Mouse (Mus musculus) neural tube, embryonic 14.5 days (tissue): Measurements from ENCODE around the gene Dock3. TPM values are rescaled to one million over a fixed set of nuclear protein-coding genes. Genes with fewer than 3 reads are reported as not detected.
A peak's percentile ranks its signal among the peaks of the same experiment; 100 is the strongest.

Experiments used
- ATAC-seq: fragments of 200-750 bp; cut with Nextera tagmentation; 2 replicates; pipeline ENCODE4 v1.8.0; 2017; ENCODE audit warnings: low read depth, mild to moderate bottlenecking, moderate TSS enrichment, moderate library complexity
- H3K27ac ChIP-seq: fragments of 300-500 bp; sonication (generic); 2 replicates; pipeline ENCODE4 v1.5.1; 2014; ENCODE audit warnings: low read depth, mild to moderate bottlenecking, control low read depth, low read length, moderate library complexity, mixed read lengths
- H3K27me3 ChIP-seq: fragments of 300-500 bp; sonication (generic); 2 replicates; pipeline ENCODE4 v1.6.1; 2014; ENCODE audit warnings: low read length; ENCODE audit not compliant: control insufficient read depth, insufficient read depth
- H3K36me3 ChIP-seq: fragments of 300-500 bp; sonication (generic); 2 replicates; pipeline ENCODE4 v1.6.1; 2014; ENCODE audit warnings: low read length, mixed read lengths; ENCODE audit not compliant: control insufficient read depth, insufficient read depth
- H3K4me1 ChIP-seq: fragments of 300-500 bp; sonication (generic); 2 replicates; pipeline ENCODE4 v1.6.1; 2014; ENCODE audit warnings: low read length; ENCODE audit not compliant: control insufficient read depth, insufficient read depth
- H3K4me2 ChIP-seq: fragments of 300-500 bp; sonication (generic); 2 replicates; pipeline ENCODE4 v1.6.1; 2014; ENCODE audit warnings: mild to moderate bottlenecking, low read depth, low read length, control low read depth
- H3K4me3 ChIP-seq: fragments of 300-500 bp; sonication (generic); 2 replicates; pipeline ENCODE4 v1.5.1; 2014; ENCODE audit warnings: low read depth, low read length, control low read depth, mixed read lengths
- H3K9ac ChIP-seq: fragments of 300-500 bp; sonication (generic); replicated peaks from 2 replicates; pipeline ENCODE4 v1.6.1; 2014; ENCODE audit warnings: low read depth, mild to moderate bottlenecking, control low read depth, low read length, mixed read lengths
- H3K9me3 ChIP-seq: fragments of 300-500 bp; sonication (generic); 2 replicates; pipeline ENCODE4 v1.6.1; 2016; ENCODE audit warnings: low read length; ENCODE audit not compliant: control insufficient read depth
- WGBS: fragments of 180-500 bp; shearing (Covaris S2); extraction: QIAGEN DNeasy Blood & Tissue Kit; methylation state at CpG from one replicate; pipeline ENCODE4 v1.1.7; 2014; 5-methylcytosine and 5-hydroxymethylcytosine counted together
- polyA plus RNA-seq: library from polyadenylated mRNA; unstranded; fragments of >200 nt; fragmentation: Nextera tagmentation; extraction: Ambion mirVana; gene quantifications from 2 replicates; pipeline ENCODE4 v1.2.1, GENCODE M21; 2014

Dock3 gene
- 31.5 and 35.4 TPM in 2 replicates for polyA plus RNA-seq

- peak; percentile 90 for ATAC-seq
- 2% methylated on average over 68 of the region's 87 CpGs for WGBS
- H3K27ac ChIP-seq: peak within 1 kb of the TSS; percentile 94
Measured at GRCm38 (mm10) chr9:107231539-107232139, at the start of gene Dock3. Gene Dock3, minus strand, starts transcription at chr9:107231909.

GRCm38 (mm10) chr9:107280322-107281027 is 48.8 kb upstream of the Dock3 start:
- no peak for ATAC-seq
- Histone ChIP-seq H3K9ac (no peak overlapping the region), H3K9me3 (no peaks in the 10 kb centered on the region), H3K27ac (no peak overlapping the region), H3K27me3 (no peaks in the 10 kb centered on the region), H3K4me3 (no peak overlapping the region), H3K4me2 (0 out of 2 replicates have a peak overlapping the region, but pooled peaks have one; percentile 6), H3K36me3 (no peaks in the 10 kb centered on the region), H3K4me1 (0 out of 2 replicates have a peak, but pooled peaks cover 3% of the 10 kb centered on the region)
- WGBS: 48% methylated on average over 13 of the region's 13 CpGs

More at GRCm38 (mm10) chr9:107231539-107232139, at the start of gene Dock3:
- Histone ChIP-seq H3K9ac (peak within 1 kb of the TSS; percentile 90), H3K4me3 (peak within 1 kb of the TSS; percentile 90), H3K4me1 (peaks cover 6% of the 10 kb centered on the region; the same call in 1 of the 2 replicates), H3K9me3 (no peaks in the 10 kb centered on the region), H3K4me2 (peak within 1 kb of the TSS; percentile 60), H3K27me3 (peaks cover 13% of the 10 kb centered on the region; the same call in 1 of the 2 replicates), H3K36me3 (no peaks in the 10 kb centered on the region)

- Histone ChIP-seq H3K9me3 (no peaks in the 10 kb centered on the region), H3K9ac (no peak overlapping the region), H3K27ac (no peak overlapping the region), H3K36me3 (no peaks in the 10 kb centered on the region), H3K4me1 (0 out of 2 replicates have a peak, but pooled peaks cover 3% of the 10 kb centered on the region), H3K27me3 (no peaks in the 10 kb centered on the region), H3K4me3 (no peak overlapping the region), H3K4me2 (0 out of 2 replicates have a peak overlapping the region, but pooled peaks have one; percentile 6)
- WGBS: 25% methylated on average over 16 of the region's 16 CpGs
- no peak for ATAC-seq
Measured at GRCm38 (mm10) chr9:107279378-107280321, 47.9 kb upstream of the Dock3 start.

GRCm38 (mm10) chr9:107278527-107279377 is 47.0 kb upstream of the Dock3 start:
- H3K9ac ChIP-seq: no peak overlapping the region
- WGBS: 50% methylated on average over 8 of the region's 8 CpGs

GRCm38 (mm10) chr9:107278126-107278525 is 46.4 kb upstream of the Dock3 start:
- Histone ChIP-seq H3K4me2 (no peak overlapping the region), H3K27me3 (no peaks in the 10 kb centered on the region), H3K36me3 (no peaks in the 10 kb centered on the region), H3K9me3 (no peaks in the 10 kb centered on the region), H3K9ac (no peak overlapping the region), H3K4me1 (0 out of 2 replicates have a peak, but pooled peaks cover 3% of the 10 kb centered on the region), H3K4me3 (no peak overlapping the region), H3K27ac (no peak overlapping the region)
- 48% methylated on average over 4 of the region's 4 CpGs for whole genome bisulfite sequencing
- no peak for ATAC-seq

More at GRCm38 (mm10) chr9:107278527-107279377, 47.0 kb upstream of the Dock3 start:
- H3K27me3 ChIP-seq: no peaks in the 10 kb centered on the region
- no peak overlapping the region for H3K4me2 ChIP-seq
- no peak overlapping the region for H3K27ac ChIP-seq
- 0 out of 2 replicates have a peak, but pooled peaks cover 3% of the 10 kb centered on the region for H3K4me1 ChIP-seq
- H3K9me3 ChIP-seq: no peaks in the 10 kb centered on the region
- ATAC-seq: peak; percentile 72
- no peaks in the 10 kb centered on the region for H3K36me3 ChIP-seq
- H3K4me3 ChIP-seq: no peak overlapping the region

GRCm38 (mm10) chr9:107277603-107278002 is 45.9 kb upstream of the Dock3 start:
- Histone ChIP-seq H3K27me3 (no peaks in the 10 kb centered on the region), H3K27ac (no peak overlapping the region), H3K4me3 (no peak overlapping the region), H3K4me1 (0 out of 2 replicates have a peak, but pooled peaks cover 3% of the 10 kb centered on the region), H3K9me3 (no peaks in the 10 kb centered on the region), H3K4me2 (no peak overlapping the region), H3K36me3 (no peaks in the 10 kb centered on the region), H3K9ac (no peak overlapping the region)
- WGBS: 85% methylated on average over 7 of the region's 7 CpGs
- no peak for ATAC-seq

- 0 out of 2 replicates have a peak, but pooled peaks cover 3% of the 10 kb centered on the region for H3K4me1 ChIP-seq
- no peak for ATAC-seq
- 88% methylated on average over 5 of the region's 5 CpGs for WGBS
Measured at GRCm38 (mm10) chr9:107275710-107276109, 44.0 kb upstream of the Dock3 start.

GRCm38 (mm10) chr9:107274751-107275150 is 43.0 kb upstream of the Dock3 start:
- Histone ChIP-seq H3K36me3 (no peaks in the 10 kb centered on the region), H3K4me1 (0 out of 2 replicates have a peak, but pooled peaks cover 2% of the 10 kb centered on the region), H3K4me2 (no peak overlapping the region), H3K9ac (no peak overlapping the region), H3K4me3 (no peak overlapping the region), H3K9me3 (no peaks in the 10 kb centered on the region), H3K27me3 (no peaks in the 10 kb centered on the region), H3K27ac (no peak overlapping the region)
- WGBS: 83% methylated on average over 6 of the region's 6 CpGs
- no peak for ATAC-seq

More at GRCm38 (mm10) chr9:107275710-107276109, 44.0 kb upstream of the Dock3 start:
- Histone ChIP-seq H3K4me2 (no peak overlapping the region), H3K36me3 (no peaks in the 10 kb centered on the region), H3K9me3 (no peaks in the 10 kb centered on the region), H3K27me3 (no peaks in the 10 kb centered on the region), H3K9ac (no peak overlapping the region), H3K27ac (no peak overlapping the region), H3K4me3 (no peak overlapping the region)
